Mouse (Mus musculus) midbrain, postnatal 0 days (tissue): ENCODE data around the gene Tuft1. TPM values are rescaled to one million over a fixed set of nuclear protein-coding genes. Genes with fewer than 3 reads are reported as not detected.
A peak's percentile ranks its signal among the peaks of the same experiment; 100 is the strongest.

Experiments used
- ATAC-seq: fragments of 200-750 bp; cut with Nextera tagmentation; 2 replicates; pipeline ENCODE4 v1.8.0; 2017; ENCODE audit warnings: moderate number of reproducible peaks, mild to moderate bottlenecking, moderate TSS enrichment, moderate library complexity; ENCODE audit not compliant: low FRiP score
- DNase-seq: peaks from one replicate; pipeline ENCODE4 v3.0.0-alpha.2; 2015; ENCODE audit warnings: low spot score
- H3K27ac ChIP-seq: fragments of 300-500 bp; sonication (generic); 2 replicates; pipeline ENCODE4 v1.5.1; 2014; ENCODE audit warnings: low read depth, mild to moderate bottlenecking, low read length, mixed read lengths
- H3K27me3 ChIP-seq: fragments of 300-500 bp; sonication (generic); 2 replicates; pipeline ENCODE4 v1.6.1; 2014; ENCODE audit warnings: low read length, control low read depth, mixed read lengths; ENCODE audit not compliant: insufficient read depth
- H3K36me3 ChIP-seq: fragments of 300-500 bp; sonication (generic); 2 replicates; pipeline ENCODE4 v1.6.1; 2014; ENCODE audit warnings: low read length, control low read depth, mixed read lengths; ENCODE audit not compliant: insufficient read depth
- H3K4me1 ChIP-seq: fragments of 300-500 bp; sonication (generic); 2 replicates; pipeline ENCODE4 v1.6.1; 2014; ENCODE audit warnings: mild to moderate bottlenecking, control low read depth, antibody characterized with exemption, low read length, mixed read lengths; ENCODE audit not compliant: insufficient read depth
- H3K4me2 ChIP-seq: fragments of 300-500 bp; sonication (generic); 2 replicates; pipeline ENCODE4 v1.6.1; 2014; ENCODE audit warnings: low read depth, mild to moderate bottlenecking, low read length, mixed read lengths; ENCODE audit not compliant: poor library complexity, severe bottlenecking
- H3K4me3 ChIP-seq: fragments of 300-500 bp; sonication (generic); 2 replicates; pipeline ENCODE4 v1.5.1; 2014; ENCODE audit warnings: low read depth, mild to moderate bottlenecking, low read length, moderate library complexity
- H3K9ac ChIP-seq: fragments of 300-500 bp; sonication (generic); replicated peaks from 2 replicates; pipeline ENCODE4 v1.6.1; 2014; ENCODE audit warnings: mild to moderate bottlenecking, low read length, moderate library complexity, mixed read lengths; ENCODE audit not compliant: poor library complexity, severe bottlenecking
- H3K9me3 ChIP-seq: fragments of 300-500 bp; sonication (generic); 2 replicates; pipeline ENCODE4 v1.6.1; 2016; ENCODE audit warnings: low read length, control low read depth
- CTCF ChIP-seq: IDR thresholded peaks from 2 replicates; pipeline ENCODE4 v1.5.1; 2016; ENCODE audit warnings: antibody characterized with exemption, mild to moderate bottlenecking
- WGBS: fragments of 180-500 bp; shearing (Covaris S2); extraction: QIAGEN DNeasy Blood & Tissue Kit; methylation state at CpG from one replicate; pipeline ENCODE4 v1.1.7; 2014; 5-methylcytosine and 5-hydroxymethylcytosine counted together
- polyA plus RNA-seq: library from polyadenylated mRNA; unstranded; fragments of >200 nt; fragmentation: Nextera tagmentation; extraction: Ambion mirVana; gene quantifications from 2 replicates; pipeline ENCODE4 v1.2.1, GENCODE M21; 2015
- total RNA-seq: library from RNA; depleted of rRNA; stranded (reverse); fragments of >200 nt; gene quantifications from 2 replicates; pipeline ENCODE4 v1.2.3, GENCODE M21; 2014

Gene Tuft1
- total and polyA plus RNA-seq, 2 experiments from 2014 or later = 5.9 to 11.1 TPM

DNA sequence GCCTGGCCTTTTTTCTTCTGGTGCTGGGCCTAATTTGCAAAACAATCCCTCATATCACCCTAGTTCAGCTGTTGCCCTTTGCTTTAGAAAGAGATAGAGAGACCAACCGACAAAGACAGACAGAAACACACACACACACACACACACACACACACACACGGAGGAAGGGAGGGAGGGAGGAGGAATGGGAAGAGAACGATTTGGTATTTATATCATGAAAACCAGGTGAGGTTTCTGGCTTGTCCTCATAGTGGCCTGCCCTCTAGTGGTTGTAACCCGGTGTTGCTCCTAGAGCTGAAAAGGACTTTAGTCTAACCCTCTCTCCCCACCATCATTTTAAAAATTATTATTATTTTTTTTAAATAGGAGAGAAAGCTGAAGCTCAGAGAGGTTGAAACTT lies 56.7 kb downstream of the Tuft1 start:
- Histone ChIP-seq H3K4me2 (no peak overlapping the region), H3K9me3 (no peaks in the 10 kb centered on the region), H3K4me1 (no peaks in the 10 kb centered on the region), H3K9ac (no peak overlapping the region), H3K27ac (no peak overlapping the region), H3K4me3 (no peak overlapping the region), H3K27me3 (no peaks in the 10 kb centered on the region), H3K36me3 (no peaks in the 10 kb centered on the region)
- TF ChIP-seq CTCF = peak; percentile 81
- DNase-seq = peak; percentile 62
- ATAC-seq = no peak
- 0% methylated on average over 4 of the region's 4 CpGs for WGBS

DNA sequence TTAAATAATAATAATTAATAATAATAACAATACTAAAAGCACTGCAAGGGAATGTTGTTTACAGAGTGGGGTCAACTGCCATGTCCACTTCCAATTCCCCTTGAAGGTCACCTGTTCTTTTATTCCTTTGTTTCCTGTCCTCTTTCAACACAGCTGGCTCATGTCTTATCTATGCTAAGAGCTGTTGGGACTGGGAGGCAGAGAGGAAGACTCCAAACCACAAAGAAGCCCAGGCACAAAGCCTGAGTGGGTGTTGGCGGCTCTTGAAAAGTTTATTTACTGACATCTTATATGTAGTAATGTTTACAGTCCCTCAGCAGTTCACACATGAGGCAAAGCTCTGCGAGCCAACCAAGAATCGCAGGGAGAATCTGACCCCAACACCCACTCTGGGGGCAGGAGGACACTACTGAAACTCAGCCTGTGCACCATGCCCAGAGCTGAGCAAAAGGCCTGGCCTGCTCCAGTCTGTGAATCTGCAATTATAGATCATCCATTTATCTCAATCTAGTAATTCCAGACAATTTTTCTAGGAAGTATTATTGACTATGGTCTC lies 61.4 kb downstream of the Tuft1 start:
- TF ChIP-seq CTCF = no peak
- no peaks in the 10 kb centered on the region for H3K9me3 ChIP-seq
- no peak overlapping the region for H3K27ac ChIP-seq
- no peaks in the 10 kb centered on the region for H3K4me1 ChIP-seq
- no peak overlapping the region for H3K4me2 ChIP-seq
- H3K4me3 ChIP-seq = no peak overlapping the region
- DNase-seq (no peak), ATAC-seq (no peak)
- no peak overlapping the region for H3K9ac ChIP-seq
- H3K36me3 ChIP-seq = no peaks in the 10 kb centered on the region
- H3K27me3 ChIP-seq = no peaks in the 10 kb centered on the region
- 96% methylated on average over 3 of the region's 3 CpGs for WGBS

DNA sequence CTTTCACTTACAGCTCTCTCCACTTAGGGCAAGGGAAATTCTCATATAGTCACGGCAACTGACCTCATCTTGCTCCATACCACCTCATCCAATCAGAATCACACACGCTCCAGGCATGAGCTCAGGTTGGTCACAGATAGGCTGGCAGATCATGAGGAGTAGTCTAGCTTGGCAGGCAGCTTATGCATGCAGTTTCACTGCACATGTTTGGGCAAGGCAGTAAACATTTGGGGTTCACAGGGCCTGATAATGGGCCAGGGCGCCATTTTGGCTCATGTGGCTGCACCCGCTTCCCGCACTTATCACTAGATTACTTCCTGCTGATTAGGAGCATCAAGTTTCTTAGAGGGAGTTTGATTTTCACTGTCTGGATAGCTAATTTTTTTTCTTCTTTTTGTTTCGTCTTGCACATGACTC lies 62.8 kb downstream of the Tuft1 start:
- 94% methylated on average over 6 of the region's 6 CpGs for WGBS
- H3K4me2 ChIP-seq = no peak overlapping the region
- H3K4me1 ChIP-seq = no peaks in the 10 kb centered on the region
- no peaks in the 10 kb centered on the region for H3K9me3 ChIP-seq
- no peaks in the 10 kb centered on the region for H3K36me3 ChIP-seq
- no peak overlapping the region for H3K4me3 ChIP-seq
- TF ChIP-seq CTCF = no peak
- no peak for ATAC-seq
- no peaks in the 10 kb centered on the region for H3K27me3 ChIP-seq
- no peak overlapping the region for H3K9ac ChIP-seq
- DNase-seq = no peak
- H3K27ac ChIP-seq = no peak overlapping the region

DNA sequence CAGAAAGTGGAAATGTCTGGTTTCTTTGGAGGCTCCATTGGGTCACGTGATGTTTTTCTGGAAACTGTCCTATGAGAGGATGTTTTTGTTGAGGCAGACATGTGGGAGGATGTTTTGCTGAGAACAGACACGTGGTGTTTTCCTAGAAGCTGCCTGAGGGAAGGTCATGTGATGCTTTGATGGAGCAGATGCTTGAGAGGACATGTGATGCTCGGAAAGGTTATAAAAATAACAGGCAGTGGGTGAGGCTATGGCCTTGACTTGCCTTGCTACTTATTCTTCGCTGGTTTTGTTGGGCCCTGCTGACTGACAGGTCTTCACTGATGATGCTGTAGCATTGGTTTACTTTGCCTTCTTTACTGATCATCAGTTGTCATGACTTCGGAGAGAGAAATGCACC lies 67.6 kb downstream of the Tuft1 start:
- 83% methylated on average over 5 of the region's 5 CpGs for WGBS
- no peaks in the 10 kb centered on the region for H3K9me3 ChIP-seq
- no peak for TF ChIP-seq CTCF
- H3K4me1 ChIP-seq = no peaks in the 10 kb centered on the region
- ATAC-seq = no peak
- H3K4me3 ChIP-seq = no peak overlapping the region
- H3K4me2 ChIP-seq = no peak overlapping the region
- H3K27me3 ChIP-seq = no peaks in the 10 kb centered on the region
- no peaks in the 10 kb centered on the region for H3K36me3 ChIP-seq
- no peak overlapping the region for H3K27ac ChIP-seq
- DNase-seq = no peak
- H3K9ac ChIP-seq = no peak overlapping the region

GRCm38 (mm10) chr3:94587962-94588361 lies 70.7 kb downstream of the Tuft1 start:
- DNase-seq (no peak), ATAC-seq (no peak)
- Histone ChIP-seq H3K9me3 (no peaks in the 10 kb centered on the region), H3K4me1 (no peaks in the 10 kb centered on the region), H3K27me3 (no peaks in the 10 kb centered on the region), H3K27ac (no peak overlapping the region), H3K9ac (no peak overlapping the region), H3K4me3 (no peak overlapping the region), H3K36me3 (no peaks in the 10 kb centered on the region), H3K4me2 (no peak overlapping the region)
- 86% methylated on average over 5 of the region's 5 CpGs for WGBS
- no peak for TF ChIP-seq CTCF

GRCm38 (mm10) chr3:94582944-94583343 lies 75.7 kb downstream of the Tuft1 start:
- Histone ChIP-seq H3K4me3 (peak overlapping the region; percentile 85), H3K36me3 (no peaks in the 10 kb centered on the region), H3K27ac (no peak overlapping the region), H3K4me2 (no peak overlapping the region), H3K27me3 (no peaks in the 10 kb centered on the region), H3K9me3 (no peaks in the 10 kb centered on the region), H3K9ac (no peak overlapping the region), H3K4me1 (peaks cover 14% of the 10 kb centered on the region)
- ATAC-seq (no peak), DNase-seq (no peak)
- peak; percentile 18 for TF ChIP-seq CTCF
- WGBS = 71% methylated on average over 7 of the region's 7 CpGs
